Mouse (Mus musculus): Measurements from ENCODE around the gene Eif4b. TPM values are rescaled to one million over a fixed set of nuclear protein-coding genes. Genes with fewer than 3 reads are reported as not detected.

The Eif4b gene
- polyA plus RNA-seq, 1 experiment from 2014 or later, result 133 TPM

DNA sequence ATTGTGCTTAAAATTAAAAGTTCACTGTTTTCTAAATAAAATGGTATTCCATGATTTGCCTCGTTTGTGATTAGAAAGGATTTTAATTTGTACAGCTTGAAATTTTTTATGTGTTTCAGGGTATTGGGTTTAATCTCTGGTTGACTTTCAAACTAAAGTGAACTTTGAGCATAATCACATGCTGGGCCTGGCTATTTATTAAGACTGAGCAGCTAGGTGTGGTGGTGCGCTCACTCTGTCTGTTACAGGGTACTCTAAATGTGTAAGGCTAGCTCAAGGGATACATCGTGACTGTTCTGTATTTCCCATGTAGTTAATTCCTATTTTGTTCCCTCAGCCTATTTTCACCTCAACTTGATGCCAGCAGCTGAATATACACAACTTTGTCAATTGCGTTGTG is 8.6 kb downstream of the Eif4b start:
- no peaks in the 10 kb centered on the region for H3K9me3 ChIP-seq (replicated peaks)
- DNase-seq (ENCODE audit: low spot score), result no peak
- H3K27me3 ChIP-seq (ENCODE audit: low read depth, poor library complexity, severe bottlenecking), result no peaks in the 10 kb centered on the region
- H3K36me3 ChIP-seq, result peaks cover 92% of the 10 kb centered on the region
- H3K4me3 ChIP-seq, result no peak overlapping the region
- H3K27ac ChIP-seq, result no peak overlapping the region
- no peaks in the 10 kb centered on the region for H3K4me1 ChIP-seq
- WGBS, result 92% methylated on average over 4 of the region's 4 CpGs

DNA sequence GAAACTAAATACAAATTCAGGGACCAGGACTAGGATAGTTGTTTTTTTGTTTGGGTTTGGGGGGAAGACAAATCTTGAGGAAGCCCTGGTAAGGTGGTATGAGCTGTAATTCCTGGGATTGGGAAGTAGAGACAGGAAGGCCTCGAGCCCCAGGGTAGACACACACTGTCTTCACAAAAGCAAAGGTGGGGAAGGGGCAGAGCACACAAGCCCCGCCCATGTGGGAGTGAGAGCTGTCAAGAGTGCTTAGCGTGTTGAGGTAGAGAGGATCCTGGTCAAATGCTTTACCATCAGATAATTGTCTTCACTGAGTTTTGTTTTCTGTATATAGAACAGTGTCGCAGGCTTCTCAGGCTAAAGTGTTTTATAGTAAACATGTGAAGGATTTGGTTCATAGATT is 9.5 kb downstream of the Eif4b start:
- no peak for DNase-seq (ENCODE audit: low spot score)
- 90% methylated on average over 4 of the region's 4 CpGs for WGBS
- Histone ChIP-seq H3K36me3 (peaks cover 94% of the 10 kb centered on the region), H3K27me3 (ENCODE audit: low read depth, poor library complexity, severe bottlenecking) (no peaks in the 10 kb centered on the region), H3K9me3 (replicated peaks) (no peaks in the 10 kb centered on the region), H3K4me3 (no peak overlapping the region), H3K27ac (no peak overlapping the region), H3K4me1 (no peaks in the 10 kb centered on the region)

DNA sequence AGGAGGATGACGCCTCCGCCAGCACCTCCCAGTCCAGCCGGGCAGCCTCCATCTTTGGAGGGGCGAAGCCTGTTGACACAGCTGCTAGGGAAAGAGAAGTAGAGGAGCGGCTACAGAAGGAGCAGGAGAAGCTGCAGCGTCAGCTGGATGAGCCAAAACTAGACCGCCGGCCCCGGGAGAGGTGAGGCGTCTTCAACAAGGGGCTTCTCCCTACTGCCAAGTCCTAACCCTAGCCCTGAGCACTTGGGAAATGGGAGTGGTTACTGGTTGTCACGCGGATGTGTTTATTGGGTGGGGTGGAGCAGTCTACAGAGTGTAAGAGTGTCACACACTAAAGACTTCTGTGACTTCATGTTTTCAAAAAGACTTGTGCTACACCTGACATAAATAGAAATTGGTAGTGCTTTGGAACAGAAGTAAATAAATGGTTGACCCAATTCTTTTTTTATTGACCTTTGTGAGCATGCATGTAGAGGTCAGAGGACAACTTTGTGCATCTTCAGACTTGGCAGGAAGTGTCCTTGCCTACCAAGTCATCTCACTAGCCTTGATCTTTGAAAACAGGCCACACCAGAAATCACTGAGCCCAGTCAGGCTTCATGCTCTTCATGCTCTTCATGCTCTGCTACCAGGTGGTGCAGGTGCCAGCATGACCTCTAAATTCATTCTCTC is 16.5 kb downstream of the Eif4b start:
- no peak for DNase-seq (ENCODE audit: low spot score)
- Histone ChIP-seq H3K36me3 (peaks cover 100% of the 10 kb centered on the region), H3K4me3 (no peak overlapping the region), H3K9me3 (replicated peaks) (no peaks in the 10 kb centered on the region), H3K4me1 (no peaks in the 10 kb centered on the region), H3K27me3 (ENCODE audit: low read depth, poor library complexity, severe bottlenecking) (no peaks in the 10 kb centered on the region), H3K27ac (no peak overlapping the region)
- 86% methylated on average over 12 of the region's 12 CpGs for WGBS

DNA sequence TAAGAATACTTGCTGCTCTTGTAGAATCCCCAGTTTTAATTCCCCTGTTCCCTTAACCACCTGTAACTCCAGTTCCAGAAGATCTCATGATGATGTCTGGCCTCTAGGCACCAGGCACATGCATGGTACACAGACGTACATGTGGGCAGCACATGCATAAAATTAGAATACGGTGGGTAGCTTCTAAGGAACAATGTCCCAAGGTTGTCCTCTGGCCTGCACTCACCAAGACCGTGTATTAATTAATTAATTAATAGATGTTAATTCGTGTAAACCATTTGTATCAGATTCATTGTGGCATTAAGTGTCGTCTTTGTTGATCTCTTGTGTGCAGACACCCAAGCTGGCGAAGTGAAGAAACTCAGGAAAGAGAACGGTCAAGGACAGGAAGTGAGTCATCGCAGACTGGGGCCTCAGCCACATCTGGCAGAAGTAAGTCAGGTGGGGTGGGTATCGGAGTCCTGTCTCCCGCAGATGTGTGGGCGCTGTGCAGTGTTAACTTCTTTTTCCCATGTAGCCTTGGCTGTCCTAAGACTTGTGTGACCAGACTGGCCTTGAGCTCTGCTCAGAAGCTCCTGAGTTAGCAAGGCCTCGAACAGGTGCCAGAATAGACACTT is 17.6 kb downstream of the Eif4b start:
- H3K4me1 ChIP-seq, result no peaks in the 10 kb centered on the region
- H3K36me3 ChIP-seq, result peaks cover 100% of the 10 kb centered on the region
- no peaks in the 10 kb centered on the region for H3K27me3 ChIP-seq (ENCODE audit: low read depth, poor library complexity, severe bottlenecking)
- 88% methylated on average over 12 of the region's 12 CpGs for WGBS
- no peak for DNase-seq (ENCODE audit: low spot score)
- no peak overlapping the region for H3K4me3 ChIP-seq
- H3K27ac ChIP-seq, result no peak overlapping the region
- H3K9me3 ChIP-seq (replicated peaks), result no peaks in the 10 kb centered on the region

DNA sequence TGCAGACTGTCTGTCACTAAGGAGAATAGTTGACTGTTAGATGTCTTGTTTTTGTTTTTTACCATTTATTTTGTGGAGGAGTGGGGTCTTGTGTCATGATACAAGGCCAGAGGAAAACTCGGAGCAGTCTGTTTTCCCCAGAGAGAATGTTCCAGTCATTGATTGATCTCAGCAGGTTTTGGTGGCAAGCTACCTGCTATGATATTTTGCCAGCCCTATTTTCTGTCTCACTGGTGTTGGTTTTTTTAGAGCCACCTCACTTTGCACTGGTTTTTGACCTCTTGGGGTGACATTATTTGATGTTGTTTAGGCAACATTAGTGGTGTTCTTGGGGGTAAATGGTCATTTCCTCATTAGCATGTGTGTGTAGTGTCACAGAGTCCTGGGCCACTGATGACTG is 18.1 kb downstream of the Eif4b start:
- no peaks in the 10 kb centered on the region for H3K4me1 ChIP-seq
- H3K27me3 ChIP-seq (ENCODE audit: low read depth, poor library complexity, severe bottlenecking), result no peaks in the 10 kb centered on the region
- H3K27ac ChIP-seq, result no peak overlapping the region
- H3K9me3 ChIP-seq (replicated peaks), result no peaks in the 10 kb centered on the region
- WGBS, result 96% methylated on average over 1 of the region's 1 CpGs
- H3K36me3 ChIP-seq, result peaks cover 100% of the 10 kb centered on the region
- no peak for DNase-seq (ENCODE audit: low spot score)
- no peak overlapping the region for H3K4me3 ChIP-seq

DNA sequence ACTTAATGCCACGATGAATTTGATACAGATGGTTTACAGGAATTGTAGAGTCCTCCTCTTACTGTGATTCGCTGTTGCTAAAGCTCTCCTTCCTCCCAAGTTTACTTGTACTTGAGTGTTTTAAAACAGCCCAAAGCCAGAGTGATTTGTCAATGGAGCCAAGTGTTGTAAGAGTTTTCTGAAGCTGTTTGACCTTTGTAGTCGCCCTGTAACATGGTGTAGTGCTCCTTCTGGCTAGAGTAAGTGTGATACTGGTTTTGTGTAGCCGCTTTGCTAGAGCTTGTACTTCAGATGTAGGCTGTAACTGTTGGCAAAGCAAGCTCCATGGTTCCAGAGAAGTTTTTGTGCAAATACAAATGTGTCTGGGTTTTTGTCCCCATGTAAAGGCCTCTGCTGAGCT is 18.6 kb downstream of the Eif4b start:
- WGBS, result 94% methylated on average over 4 of the region's 4 CpGs
- H3K4me1 ChIP-seq, result peaks cover 2% of the 10 kb centered on the region
- no peaks in the 10 kb centered on the region for H3K9me3 ChIP-seq (replicated peaks)
- H3K4me3 ChIP-seq, result no peak overlapping the region
- no peak for DNase-seq (ENCODE audit: low spot score)
- no peak overlapping the region for H3K27ac ChIP-seq
- peaks cover 99% of the 10 kb centered on the region for H3K36me3 ChIP-seq
- no peaks in the 10 kb centered on the region for H3K27me3 ChIP-seq (ENCODE audit: low read depth, poor library complexity, severe bottlenecking)

DNA sequence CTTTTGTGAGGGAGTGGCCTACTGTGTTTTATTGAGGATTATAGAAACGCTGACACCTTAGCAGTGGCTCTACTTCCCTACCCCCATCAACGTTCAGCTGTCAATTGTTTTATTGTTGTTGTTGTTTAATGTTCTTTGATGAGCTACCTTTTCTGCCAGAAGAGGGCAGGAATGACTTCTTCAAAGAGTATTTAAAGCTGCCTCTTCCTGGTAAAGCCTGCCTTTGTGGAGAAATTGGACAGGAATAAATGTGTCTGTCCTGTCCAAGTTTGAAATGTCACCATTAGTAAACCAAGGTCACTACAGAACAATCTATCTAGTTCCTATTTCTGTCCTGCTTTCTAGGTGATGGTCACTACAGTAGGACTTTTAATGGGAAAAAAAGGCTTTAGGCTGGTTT is 20.6 kb downstream of the Eif4b start:
- Histone ChIP-seq H3K4me3 (no peak overlapping the region), H3K27ac (no peak overlapping the region), H3K9me3 (replicated peaks) (no peaks in the 10 kb centered on the region), H3K27me3 (ENCODE audit: low read depth, poor library complexity, severe bottlenecking) (no peaks in the 10 kb centered on the region), H3K36me3 (peaks cover 93% of the 10 kb centered on the region), H3K4me1 (peaks cover 21% of the 10 kb centered on the region)
- no peak for DNase-seq (ENCODE audit: low spot score)
- 46% methylated on average over 2 of the region's 2 CpGs for WGBS

DNA sequence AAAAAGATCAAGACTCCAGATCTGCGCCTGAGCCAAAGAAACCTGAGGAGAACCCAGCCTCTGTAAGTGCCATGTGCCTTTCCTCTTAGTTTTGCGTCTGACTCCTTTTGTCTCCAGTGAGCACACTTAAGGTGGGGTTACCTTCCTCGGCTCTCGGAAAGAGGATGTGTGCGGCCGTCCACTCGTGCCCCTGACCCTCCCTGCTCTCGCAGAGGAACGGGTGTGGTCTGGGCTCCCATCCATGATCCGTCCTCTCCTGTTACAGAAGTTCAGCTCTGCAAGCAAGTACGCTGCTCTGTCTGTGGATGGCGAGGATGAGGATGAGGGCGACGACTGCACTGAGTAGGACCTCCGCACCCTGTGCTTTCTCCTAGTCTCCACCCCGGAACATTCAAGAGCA is 21.4 kb downstream of the Eif4b start:
- peaks cover 85% of the 10 kb centered on the region for H3K36me3 ChIP-seq
- H3K4me1 ChIP-seq, result peaks cover 29% of the 10 kb centered on the region
- no peaks in the 10 kb centered on the region for H3K27me3 ChIP-seq (ENCODE audit: low read depth, poor library complexity, severe bottlenecking)
- no peak overlapping the region for H3K27ac ChIP-seq
- DNase-seq (ENCODE audit: low spot score), result no peak
- no peak overlapping the region for H3K4me3 ChIP-seq
- no peaks in the 10 kb centered on the region for H3K9me3 ChIP-seq (replicated peaks)
- WGBS, result 89% methylated on average over 16 of the region's 16 CpGs

DNA sequence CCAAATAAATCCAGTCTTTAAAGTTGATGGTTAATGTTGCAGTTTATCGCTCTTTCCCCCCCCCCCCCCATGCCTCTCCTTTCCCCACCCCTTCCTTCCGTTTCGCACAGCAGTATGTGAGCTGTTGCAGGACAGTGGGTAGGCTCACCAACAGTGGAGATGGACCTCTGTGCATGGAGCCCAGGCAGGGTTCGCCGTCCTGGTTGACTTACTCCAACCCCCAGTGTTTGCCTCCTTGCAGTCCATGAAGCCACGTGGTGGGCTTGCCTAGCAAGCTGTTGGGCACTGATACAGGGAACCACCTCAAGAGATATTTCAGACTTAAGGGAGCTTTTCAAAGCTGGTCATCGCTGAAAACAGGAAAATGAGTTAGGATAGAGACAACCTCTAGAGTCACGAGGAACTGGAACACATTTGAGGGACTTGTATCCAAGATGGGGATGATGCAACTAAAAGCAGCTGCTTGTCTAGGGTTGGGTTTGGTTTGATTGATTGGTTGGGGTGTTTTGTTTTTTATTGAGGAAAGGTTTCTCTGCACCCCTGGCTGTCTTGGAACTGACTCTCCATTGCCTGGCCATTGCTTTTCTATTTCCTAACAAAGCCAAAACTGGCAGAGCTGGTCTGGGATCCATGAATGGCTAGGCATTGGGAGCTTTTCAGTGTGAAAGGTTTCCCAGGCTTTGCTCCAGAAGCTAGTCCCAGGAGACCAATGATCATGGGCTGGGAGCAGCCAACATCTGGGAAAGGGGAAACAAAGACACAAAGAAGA is 23.8 kb downstream of the Eif4b start:
- 82% methylated on average over 8 of the region's 8 CpGs for whole genome bisulfite sequencing
- peaks cover 53% of the 10 kb centered on the region for H3K4me1 ChIP-seq
- peaks cover 62% of the 10 kb centered on the region for H3K36me3 ChIP-seq
- H3K9me3 ChIP-seq (replicated peaks), result no peaks in the 10 kb centered on the region
- 0 out of 2 replicates have a peak overlapping the region, but pooled peaks have one; percentile 59 for H3K27ac ChIP-seq
- no peak for DNase-seq (ENCODE audit: low spot score)
- no peak overlapping the region for H3K4me3 ChIP-seq
- H3K27me3 ChIP-seq (ENCODE audit: low read depth, poor library complexity, severe bottlenecking), result no peaks in the 10 kb centered on the region

DNA sequence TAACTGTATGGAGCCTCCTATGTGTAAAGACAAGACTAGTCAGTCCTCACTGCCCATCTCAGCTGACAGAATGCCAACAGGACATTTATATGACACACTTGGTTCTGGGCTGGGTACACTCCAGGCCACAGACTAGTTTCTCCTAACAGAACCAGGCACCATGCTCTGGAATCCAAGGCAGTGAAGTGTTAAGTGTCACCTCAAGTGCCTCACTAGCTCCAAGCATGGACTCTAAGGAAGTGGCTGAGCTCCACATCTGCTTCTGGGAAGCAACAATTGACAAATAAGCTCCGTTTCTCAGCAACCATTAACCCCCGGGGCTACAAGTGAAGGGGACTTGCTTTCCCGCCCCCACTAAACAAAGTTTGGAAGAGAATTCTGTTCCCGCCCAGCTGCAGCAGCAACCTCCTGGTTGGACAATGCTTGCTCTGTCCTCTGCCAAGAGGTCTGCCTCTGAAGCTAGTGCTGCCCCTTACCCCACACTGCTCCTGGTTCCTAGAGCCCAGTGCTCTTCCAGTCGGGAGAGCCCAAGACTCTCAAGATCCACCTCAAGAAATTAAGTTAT is 24.5 kb downstream of the Eif4b start:
- no peaks in the 10 kb centered on the region for H3K27me3 ChIP-seq (ENCODE audit: low read depth, poor library complexity, severe bottlenecking)
- H3K36me3 ChIP-seq, result peaks cover 54% of the 10 kb centered on the region
- H3K27ac ChIP-seq, result peak overlapping the region; percentile 59
- peaks cover 60% of the 10 kb centered on the region for H3K4me1 ChIP-seq
- no peak overlapping the region for H3K4me3 ChIP-seq
- no peaks in the 10 kb centered on the region for H3K9me3 ChIP-seq (replicated peaks)
- WGBS, result 29% methylated on average over 5 of the region's 5 CpGs
- no peak for DNase-seq (ENCODE audit: low spot score)

DNA sequence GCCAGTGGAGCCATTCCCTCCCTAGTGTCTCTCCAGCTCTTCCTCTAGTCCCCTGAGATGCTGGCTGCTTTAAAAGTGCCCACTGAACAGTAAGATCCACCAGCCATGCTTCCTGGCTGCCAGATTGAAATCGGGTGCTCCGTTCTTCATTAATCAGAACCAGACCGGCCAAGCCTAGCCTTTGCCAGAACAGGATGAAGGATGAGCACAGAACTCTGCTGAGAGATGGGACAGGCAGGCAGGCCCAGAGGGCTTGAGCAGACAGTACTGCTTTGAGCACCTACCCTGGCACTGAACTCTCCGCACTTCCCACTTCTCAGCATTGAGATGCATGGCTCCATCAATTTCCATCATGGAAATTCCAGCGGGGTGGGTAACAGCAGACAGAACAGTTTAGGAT is 25.7 kb downstream of the Eif4b start:
- WGBS, result 25% methylated on average over 5 of the region's 5 CpGs
- H3K4me3 ChIP-seq, result no peak overlapping the region
- no peaks in the 10 kb centered on the region for H3K27me3 ChIP-seq (ENCODE audit: low read depth, poor library complexity, severe bottlenecking)
- peak overlapping the region; percentile 58 for H3K27ac ChIP-seq
- DNase-seq (ENCODE audit: low spot score), result no peak
- H3K9me3 ChIP-seq (replicated peaks), result no peaks in the 10 kb centered on the region
- peaks cover 72% of the 10 kb centered on the region for H3K4me1 ChIP-seq
- H3K36me3 ChIP-seq, result peaks cover 42% of the 10 kb centered on the region

DNA sequence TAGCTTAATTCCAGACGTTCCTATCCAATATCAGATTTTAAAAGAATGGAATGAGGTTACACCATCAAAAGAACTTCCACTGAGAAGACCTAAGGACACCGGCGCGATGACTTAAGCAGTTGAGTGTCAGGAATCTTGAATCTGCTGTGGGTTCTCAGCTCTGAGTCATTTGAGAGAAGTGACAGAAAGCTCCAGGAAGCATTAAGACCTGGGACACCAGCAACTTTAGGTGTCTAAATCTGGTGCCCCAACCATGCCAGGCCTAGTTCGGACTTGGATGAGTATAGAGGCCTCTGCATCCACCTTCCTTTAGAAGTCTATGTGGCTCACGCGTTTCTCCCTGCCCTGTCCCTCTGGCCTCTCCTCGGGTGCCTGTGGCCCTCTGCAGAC is 26.2 kb downstream of the Eif4b start:
- no peak for DNase-seq (ENCODE audit: low spot score)
- no peaks in the 10 kb centered on the region for H3K27me3 ChIP-seq (ENCODE audit: low read depth, poor library complexity, severe bottlenecking)
- H3K9me3 ChIP-seq (replicated peaks), result no peaks in the 10 kb centered on the region
- H3K4me1 ChIP-seq, result peaks cover 77% of the 10 kb centered on the region
- 22% methylated on average over 8 of the region's 8 CpGs for WGBS
- H3K36me3 ChIP-seq, result peaks cover 37% of the 10 kb centered on the region
- H3K27ac ChIP-seq, result peak overlapping the region; percentile 93
- peak overlapping the region; percentile 62 for H3K4me3 ChIP-seq

All from limb, embryonic 10.5 days (tissue).